Mouse (Mus musculus) retina, postnatal 1 day (tissue): ENCODE data around the gene Cct5.
"Not testable (repeated sequence)": the region's sequence is repeated elsewhere in the genome, so short reads cannot be mapped to it uniquely, and the experiment has no call there.

Source experiments
- DNase-seq: peaks from one replicate; pipeline ENCODE4 v3.0.0-alpha.2; 2012

The Cct5 gene

GRCm38 (mm10) chr15:31595651-31596050, 6.0 kb downstream of the Cct5 start:
- DNase-seq, result no peak

GRCm38 (mm10) chr15:31594260-31594659, 7.3 kb downstream of the Cct5 start:
- no peak for DNase-seq

- no peak for DNase-seq
Measured at GRCm38 (mm10) chr15:31592531-31592930, 9.1 kb downstream of the Cct5 start.

- DNase-seq, result no peak
Measured at GRCm38 (mm10) chr15:31590176-31590575, 11.4 kb downstream of the Cct5 start.

DNA sequence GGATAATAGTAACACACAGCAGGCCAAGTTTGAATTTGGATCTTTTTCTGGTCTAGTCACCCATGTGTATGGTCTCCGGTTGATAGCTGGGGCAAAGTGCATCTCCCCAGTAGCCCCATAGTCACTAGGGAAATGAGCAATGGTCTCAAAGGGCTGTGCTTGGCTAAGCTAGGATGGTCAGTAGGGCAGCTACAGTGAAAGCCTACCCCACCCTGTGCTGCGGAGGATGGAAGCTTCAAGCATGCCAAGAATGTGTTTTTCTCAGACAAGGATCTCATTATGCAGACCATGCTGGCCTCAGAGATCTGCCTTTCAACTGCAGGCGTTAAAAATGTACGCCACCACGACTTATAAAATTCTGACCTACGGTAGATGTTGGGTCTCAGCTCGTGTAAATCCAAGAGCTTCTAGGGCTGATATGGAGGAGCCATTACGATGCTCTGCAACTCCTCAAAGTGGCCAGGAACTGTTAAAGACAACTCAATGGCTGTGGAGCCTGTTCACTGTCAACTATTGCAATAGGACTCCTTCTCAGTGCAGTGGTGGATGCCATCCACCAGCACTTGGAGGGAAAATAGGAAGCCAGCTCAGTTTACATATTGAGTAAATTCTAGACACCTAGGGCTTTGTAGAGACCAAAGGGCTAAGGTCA, 12.5 kb downstream of the Cct5 start:
- no peak for DNase-seq

DNA sequence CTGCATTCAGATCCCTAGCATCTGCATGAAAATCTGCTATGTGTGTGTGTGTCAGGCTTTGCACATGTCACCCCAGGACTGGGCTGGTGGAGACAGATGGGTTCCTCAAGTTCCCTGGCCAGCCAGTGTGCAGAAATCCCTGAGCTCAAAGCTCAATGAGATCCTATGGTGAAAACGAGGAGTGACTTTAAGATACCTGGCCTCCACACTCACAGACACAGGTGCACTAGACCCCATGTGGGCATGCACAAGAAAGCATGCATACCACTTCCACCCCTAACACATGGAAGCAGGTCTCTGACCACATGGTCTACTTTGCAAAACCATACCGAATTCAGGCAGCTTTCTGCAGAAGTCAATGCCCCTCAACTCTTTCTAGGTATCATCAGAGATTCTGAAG, 13.8 kb downstream of the Cct5 start:
- DNase-seq, result no peak

GRCm38 (mm10) chr15:31586519-31586918, 15.1 kb downstream of the Cct5 start:
- DNase-seq, result peak; percentile 89

DNA sequence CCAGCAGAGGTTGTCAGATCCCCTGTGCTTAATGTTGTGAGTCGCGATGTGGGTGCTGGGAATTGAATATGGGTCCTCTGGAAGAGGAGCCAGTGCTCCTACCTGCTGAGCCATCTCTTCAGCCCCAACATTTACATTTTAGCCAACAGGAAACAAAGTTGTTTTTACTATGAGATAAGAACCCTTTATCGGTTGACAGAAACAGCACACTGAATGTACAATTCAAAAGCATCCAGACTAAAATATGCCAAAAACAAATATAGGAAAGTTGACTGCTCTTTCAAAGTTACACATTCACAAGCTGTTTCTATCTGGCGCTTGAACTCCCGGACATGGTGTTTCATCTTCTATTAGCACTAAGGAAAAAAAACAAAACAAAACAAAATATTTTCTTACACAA, 15.5 kb downstream of the Cct5 start:
- no peak for DNase-seq

GRCm38 (mm10) chr15:31585238-31585637, 16.4 kb downstream of the Cct5 start:
- no peak for DNase-seq

- no peak for DNase-seq
Measured at GRCm38 (mm10) chr15:31583304-31584085, 18.1 kb downstream of the Cct5 start.

- DNase-seq, result not testable (repeated sequence)
Measured at GRCm38 (mm10) chr15:31581086-31581485, 20.5 kb downstream of the Cct5 start.

DNA sequence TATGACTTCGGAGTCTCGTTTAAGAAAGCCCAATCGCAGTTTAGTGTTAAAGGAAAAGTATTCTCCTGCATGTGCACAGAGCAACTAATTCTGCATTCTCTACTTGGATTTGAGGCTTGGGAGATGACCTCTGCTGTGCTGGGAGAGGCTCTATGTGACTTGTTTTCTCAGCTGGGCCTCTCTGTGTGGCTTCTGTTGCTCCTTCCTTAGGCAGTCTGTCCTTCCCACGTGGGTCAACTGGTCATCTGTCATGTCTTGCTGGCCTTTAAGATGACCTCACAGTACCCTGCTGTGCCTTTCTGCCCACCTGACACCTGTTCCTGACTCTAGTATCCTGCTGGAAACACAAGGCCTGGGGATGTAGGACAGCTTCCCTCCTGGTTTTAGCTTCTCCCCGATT, 25.5 kb downstream of the Cct5 start:
- no peak for DNase-seq

DNA sequence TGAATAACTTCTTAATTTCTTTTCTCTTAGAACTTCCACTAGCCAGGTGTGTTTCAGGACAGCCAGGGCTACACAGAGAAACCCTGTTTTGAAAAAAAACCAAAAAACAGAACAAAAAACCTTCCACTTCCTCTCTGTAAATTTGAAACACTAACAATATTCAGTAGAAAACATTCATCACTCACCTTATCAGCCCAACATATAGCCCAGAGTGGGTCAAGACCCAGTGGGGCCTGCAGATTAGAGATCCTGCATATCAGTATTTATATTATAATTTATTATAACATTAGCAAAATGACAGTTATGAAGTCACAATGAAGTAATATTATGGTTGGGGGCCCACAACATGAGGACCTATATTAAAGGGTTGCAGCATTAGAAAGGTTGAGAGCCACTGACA, 27.9 kb downstream of the Cct5 start:
- DNase-seq, result no peak

- no peak for DNase-seq
Measured at GRCm38 (mm10) chr15:31573287-31573686, 28.3 kb downstream of the Cct5 start.

DNA sequence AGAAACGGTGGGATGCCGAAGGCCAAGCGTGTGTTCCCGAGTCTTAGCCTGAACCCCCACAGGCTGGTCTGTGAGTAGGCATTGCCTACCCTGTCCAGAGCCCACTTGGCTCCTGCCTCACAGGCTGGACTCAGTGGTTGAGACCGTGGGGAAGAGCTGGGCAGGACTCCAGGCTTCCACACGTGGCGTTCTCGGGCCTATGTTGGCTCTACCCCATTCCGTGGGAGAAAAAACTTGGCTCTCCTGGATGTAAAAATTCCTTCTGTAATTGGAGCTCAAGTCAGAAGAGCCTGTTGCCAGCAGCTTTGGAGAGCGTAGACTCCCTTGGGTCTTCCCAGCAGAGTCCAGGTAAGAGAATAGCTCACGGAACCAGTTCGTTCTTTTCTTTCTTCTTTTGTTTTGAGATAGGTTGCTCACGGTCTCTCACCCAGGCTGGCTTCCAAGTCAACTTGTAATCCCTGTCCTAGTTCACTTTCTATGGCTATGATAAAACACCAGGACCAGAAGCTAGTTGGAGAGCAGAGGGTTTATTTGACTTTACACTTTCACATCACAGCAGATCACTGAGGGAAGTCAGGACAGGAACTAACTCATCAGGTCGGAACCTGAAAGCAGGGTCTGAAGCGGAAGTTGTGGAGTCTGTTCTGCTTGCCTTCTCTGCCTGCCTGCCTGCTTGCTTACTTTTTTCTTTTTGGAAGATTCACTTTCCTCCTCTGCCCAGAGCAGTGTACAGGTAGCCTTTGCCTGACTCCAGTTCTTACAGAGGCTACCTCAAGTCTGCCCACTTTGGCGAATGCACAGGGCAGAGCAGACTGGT, 29.5 kb downstream of the Cct5 start:
- DNase-seq, result no peak

GRCm38 (mm10) chr15:31570959-31571358, 30.6 kb downstream of the Cct5 start:
- DNase-seq, result no peak

DNA sequence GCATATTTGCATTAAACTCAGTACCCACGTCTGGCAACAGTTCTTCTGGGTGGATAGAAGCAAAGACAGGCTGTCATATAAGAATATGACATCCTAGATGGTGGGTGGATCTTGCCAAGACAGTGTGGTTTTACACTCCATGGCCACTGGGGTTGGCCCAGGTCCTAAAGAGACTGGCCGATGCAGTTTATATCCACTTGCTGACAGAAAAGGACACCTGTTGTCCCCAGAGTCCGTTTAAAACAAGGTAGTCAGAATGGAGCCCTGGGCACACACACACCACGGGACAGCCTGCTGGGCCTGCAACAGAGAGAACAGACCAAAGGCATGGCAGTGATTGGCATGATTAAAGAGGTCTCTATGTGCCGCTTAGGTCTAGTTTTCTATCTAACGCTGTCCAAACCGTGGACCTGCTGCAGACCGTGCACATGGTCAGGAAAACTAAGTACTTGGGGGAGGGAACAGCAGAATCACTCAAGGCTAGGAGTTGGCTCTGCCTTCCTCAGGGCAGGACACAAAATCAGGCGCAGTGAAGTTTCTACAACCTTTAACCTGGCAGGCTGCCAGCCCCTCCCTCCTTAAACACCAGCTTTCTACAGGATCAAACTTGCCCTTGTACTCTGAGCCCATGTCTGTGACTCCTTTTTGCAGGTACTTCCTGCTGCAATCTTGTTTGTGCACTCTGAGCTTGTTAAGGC, 32.1 kb downstream of the Cct5 start:
- no peak for DNase-seq

GRCm38 (mm10) chr15:31568581-31568996, 33.0 kb downstream of the Cct5 start:
- peak; percentile 52 for DNase-seq

DNA sequence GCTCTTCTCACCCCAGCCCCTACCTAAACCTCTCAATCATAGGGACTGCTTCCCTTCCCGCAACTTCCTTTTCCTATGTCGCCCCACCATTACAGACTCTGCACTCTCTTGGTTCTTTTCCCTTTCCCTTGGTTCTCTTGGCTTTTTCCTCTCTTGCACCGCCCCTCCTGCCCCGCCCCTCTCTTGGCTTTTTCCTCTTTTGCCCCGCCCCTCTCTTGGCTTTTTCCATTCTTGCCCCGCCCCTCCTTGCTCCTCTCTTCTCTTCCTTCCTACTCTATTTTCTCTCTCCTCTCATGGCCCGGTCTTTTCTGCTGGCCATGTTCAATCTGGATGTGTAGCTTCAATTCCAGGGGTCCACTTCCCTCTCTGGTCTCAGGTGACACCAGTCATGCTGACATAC, 34.2 kb downstream of the Cct5 start:
- no peak for DNase-seq

DNA sequence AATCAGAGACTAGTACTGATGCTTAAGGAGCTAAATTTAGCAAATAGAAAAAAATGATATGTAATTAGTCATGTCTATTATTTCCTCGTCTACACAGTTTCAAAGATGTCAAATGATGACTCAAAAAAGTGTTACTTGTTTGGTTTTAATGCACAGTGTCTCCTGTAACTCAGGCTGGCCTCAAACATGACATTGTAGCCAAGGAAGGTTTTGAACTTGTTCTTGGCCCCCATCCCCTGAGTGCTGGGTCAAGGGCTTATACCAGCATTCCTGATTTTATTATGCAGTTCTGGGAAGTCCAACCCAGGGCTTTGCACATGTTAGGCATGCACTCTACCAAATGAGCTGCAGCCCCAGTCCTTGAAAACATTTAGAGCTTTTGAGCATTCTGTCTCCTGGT, 35.8 kb downstream of the Cct5 start:
- no peak for DNase-seq

DNA sequence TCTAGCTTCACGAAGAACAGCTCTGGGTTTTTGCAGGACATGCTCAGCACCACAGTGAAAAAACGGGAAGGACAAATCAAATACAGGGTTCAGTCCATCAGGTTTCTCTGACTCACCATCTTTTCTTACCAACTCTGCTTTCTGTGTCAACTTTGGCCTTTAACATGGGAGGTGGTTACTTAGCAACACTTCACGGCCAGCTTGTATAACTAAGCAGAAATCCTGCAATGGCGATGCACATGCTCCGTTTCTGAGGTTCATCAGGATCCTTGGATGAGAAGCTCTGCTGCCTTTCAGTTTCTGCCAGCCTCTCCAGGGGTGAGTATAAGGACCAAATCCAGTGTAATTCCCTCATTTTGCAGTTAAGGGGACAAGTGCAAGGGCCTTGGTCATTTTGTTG, 36.4 kb downstream of the Cct5 start, which contains the start of gene Cmbl:
Gene Cmbl, plus strand, starts transcription at position 206 of the 400 bp plus-strand sequence.
- no peak for DNase-seq

DNA sequence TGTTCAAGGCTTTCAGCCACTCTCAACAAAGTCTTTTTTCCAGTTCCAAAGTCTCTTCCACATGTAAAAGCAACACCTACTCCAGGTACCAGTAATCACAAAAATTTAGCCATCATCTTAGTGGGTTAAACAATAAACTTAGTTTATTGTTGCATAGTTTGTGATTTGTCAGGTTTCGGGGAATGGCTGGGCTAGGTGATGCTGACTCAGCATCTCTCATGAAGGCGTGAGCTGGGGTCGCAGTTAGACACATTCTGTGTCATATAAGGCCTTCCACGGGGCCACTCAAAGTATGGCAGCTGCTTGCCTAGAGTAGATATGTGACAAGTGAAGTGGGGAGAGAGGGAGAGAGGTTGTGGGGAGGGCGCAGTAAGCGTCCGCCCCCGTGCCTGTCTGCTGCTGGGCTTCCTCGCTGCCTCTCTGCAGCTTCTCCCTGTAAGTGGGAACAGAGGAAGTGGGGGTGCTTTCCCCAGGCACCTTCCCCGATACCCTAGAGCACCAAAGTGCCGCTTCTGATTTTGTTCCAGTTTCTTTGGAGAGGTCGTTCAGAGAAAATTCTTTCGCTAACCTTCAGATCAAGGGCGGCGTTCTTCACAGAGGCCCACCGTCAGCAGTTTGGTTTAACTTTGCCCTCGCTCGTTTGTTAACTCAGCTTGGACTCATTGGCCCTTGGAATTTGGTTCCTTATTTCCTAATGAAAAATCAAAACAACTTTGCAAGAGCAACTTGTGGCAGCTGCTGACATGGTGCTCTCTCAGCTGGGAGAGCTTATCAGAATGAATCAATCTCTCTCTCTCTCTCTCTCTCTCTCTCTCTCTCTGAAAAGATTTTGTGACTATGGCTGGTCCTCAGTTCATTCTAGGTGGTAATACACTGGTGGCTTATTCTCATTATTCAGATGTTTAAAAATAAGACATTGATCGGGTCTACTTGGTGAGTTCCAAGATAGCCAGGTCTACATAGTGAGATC, 37.7 kb downstream of the Cct5 start:
- no peak for DNase-seq
